Mouse (Mus musculus): ENCODE measurements around the gene Sv2b.

DNA sequence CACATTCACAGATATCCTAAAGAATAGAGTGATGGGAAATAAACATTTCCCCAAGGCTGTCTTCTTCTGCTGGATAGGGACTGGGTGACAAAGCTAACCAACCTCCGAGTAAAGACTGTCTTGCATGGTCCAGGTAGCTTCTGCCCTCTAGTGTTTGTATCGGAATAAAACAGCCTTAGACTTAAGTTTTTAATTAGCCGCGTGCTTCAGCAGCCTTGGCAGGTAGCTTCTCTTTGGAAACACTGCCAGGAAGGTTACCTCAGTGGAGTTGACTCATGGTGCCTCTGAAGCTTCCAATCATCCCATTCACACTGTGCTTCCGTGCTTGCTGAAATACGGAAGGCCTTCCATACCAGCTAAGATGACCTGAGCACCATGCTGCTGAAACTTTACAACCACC lies 198.4 kb downstream of the Sv2b start:
- TF ChIP-seq POLR2A (IDR thresholded peaks at IDR 0.05; ENCODE audit: borderline replicate concordance, control insufficient read depth, low read depth, low read length), result no peak
- no peak for TF ChIP-seq CTCF (IDR thresholded peaks at IDR 0.05; ENCODE audit: control insufficient read depth, insufficient read depth, low read length)

All from bone marrow, adult 2 months (tissue).